Mouse (Mus musculus): Measurements from ENCODE around the gene Myo10.

- TF ChIP-seq POLR2A (IDR thresholded peaks at IDR 0.05; ENCODE audit: low read depth, low read length) = no peak
- TF ChIP-seq CTCF (IDR thresholded peaks at IDR 0.05; ENCODE audit: extremely low read depth, insufficient read length, insufficient replicate concordance, low read depth, low read length) = no peak
Measured at GRCm38 (mm10) chr15:25847576-25848168, 225.3 kb downstream of the Myo10 start.

Data from small intestine, adult 2 months (tissue).